Mouse (Mus musculus): ENCODE measurements at regions not wholly inside any gene's neighbourhood (a gene's known extent, or its start where the extent isn't known, plus 50 kb on each side); places are given as distances from the start of the nearest gene placed in this dataset.

DNA sequence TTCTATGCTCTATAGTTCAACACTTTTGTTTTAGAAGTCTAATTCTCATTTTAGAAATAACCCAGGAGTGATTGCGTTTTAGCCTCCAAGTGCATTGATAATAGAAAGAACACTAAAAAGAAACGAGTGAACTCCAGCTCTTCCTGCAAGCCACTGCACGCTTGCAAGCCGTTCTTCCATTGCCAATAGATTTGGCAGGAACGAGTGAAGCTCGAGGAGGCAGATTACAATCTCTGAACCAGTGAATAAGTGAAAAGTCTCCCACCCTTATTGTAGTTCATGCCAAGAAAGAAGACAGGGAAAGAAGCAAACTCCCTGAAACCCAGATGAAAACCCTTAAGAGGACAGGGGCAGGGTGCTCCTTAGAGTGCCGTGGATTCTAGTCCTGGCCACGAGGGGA is 167.5 kb downstream of the Cd109 start:
- TF ChIP-seq CTCF (IDR thresholded peaks at IDR 0.05; ENCODE audit: borderline replicate concordance, control insufficient read depth, extremely low read depth, insufficient read depth, low read length, poor library complexity) (no peak), POLR2A (IDR thresholded peaks at IDR 0.05; ENCODE audit: control insufficient read depth, extremely low read depth, insufficient read depth, low read length, poor library complexity) (no peak)
